Mouse (Mus musculus): ENCODE data around the gene Hist2h4. TPM values are rescaled to one million over a fixed set of nuclear protein-coding genes. Genes with fewer than 3 reads are reported as not detected.
"Not testable (repeated sequence)": the region's sequence is repeated elsewhere in the genome, so short reads cannot be mapped to it uniquely, and the experiment has no call there.

Hist2h4 gene
- 76.1 and 135 TPM in 2 replicates for total RNA-seq (2014; fragmentation: Nextera tagmentation)
- total RNA-seq (2017), result 49.9 and 105 TPM in 2 replicates

- peak; percentile 89 for ATAC-seq (replicated peaks; ENCODE audit: low FRiP score, low TSS enrichment, poor library complexity, severe bottlenecking)
These were observed at the start of gene Hist2h4 for GRCm38 (mm10) chr3:96262979-96263550. Gene Hist2h4, minus strand, starts transcription at chr3:96263311.

GRCm38 (mm10) chr3:96312341-96313098 is 49.4 kb upstream of the Hist2h4 start:
- no peak for ATAC-seq (replicated peaks; ENCODE audit: low FRiP score, low TSS enrichment, poor library complexity, severe bottlenecking)

GRCm38 (mm10) chr3:96309441-96309840 is 46.3 kb upstream of the Hist2h4 start:
- no peak for ATAC-seq (replicated peaks; ENCODE audit: low FRiP score, low TSS enrichment, poor library complexity, severe bottlenecking)

GRCm38 (mm10) chr3:96306506-96306905 is 43.4 kb upstream of the Hist2h4 start:
- ATAC-seq (replicated peaks; ENCODE audit: low FRiP score, low TSS enrichment, poor library complexity, severe bottlenecking), result no peak

GRCm38 (mm10) chr3:96302076-96302475 is 39.0 kb upstream of the Hist2h4 start:
- ATAC-seq (replicated peaks; ENCODE audit: low FRiP score, low TSS enrichment, poor library complexity, severe bottlenecking), result no peak

- ATAC-seq (replicated peaks; ENCODE audit: low FRiP score, low TSS enrichment, poor library complexity, severe bottlenecking), result no peak
These were observed 37.8 kb upstream of the Hist2h4 start for GRCm38 (mm10) chr3:96300706-96301529.

- ATAC-seq (replicated peaks; ENCODE audit: low FRiP score, low TSS enrichment, poor library complexity, severe bottlenecking), result no peak
These were observed 36.5 kb upstream of the Hist2h4 start for GRCm38 (mm10) chr3:96299562-96299961.

GRCm38 (mm10) chr3:96298360-96298759 is 35.2 kb upstream of the Hist2h4 start:
- ATAC-seq (replicated peaks; ENCODE audit: low FRiP score, low TSS enrichment, poor library complexity, severe bottlenecking), result no peak

- no peak for ATAC-seq (replicated peaks; ENCODE audit: low FRiP score, low TSS enrichment, poor library complexity, severe bottlenecking)
These were observed 30.7 kb upstream of the Hist2h4 start, which contains the start of gene Fcgr1 for GRCm38 (mm10) chr3:96293787-96294186. Gene Fcgr1, minus strand, starts transcription at chr3:96293969.

GRCm38 (mm10) chr3:96293368-96293767 is 30.3 kb upstream of the Hist2h4 start:
- ATAC-seq (replicated peaks; ENCODE audit: low FRiP score, low TSS enrichment, poor library complexity, severe bottlenecking), result no peak

GRCm38 (mm10) chr3:96292641-96293040 is 29.5 kb upstream of the Hist2h4 start:
- ATAC-seq (replicated peaks; ENCODE audit: low FRiP score, low TSS enrichment, poor library complexity, severe bottlenecking), result no peak

- ATAC-seq (replicated peaks; ENCODE audit: low FRiP score, low TSS enrichment, poor library complexity, severe bottlenecking), result not testable (repeated sequence)
These were observed 27.6 kb upstream of the Hist2h4 start for GRCm38 (mm10) chr3:96290727-96291126.

- ATAC-seq (replicated peaks; ENCODE audit: low FRiP score, low TSS enrichment, poor library complexity, severe bottlenecking), result no peak
These were observed 26.1 kb upstream of the Hist2h4 start for GRCm38 (mm10) chr3:96289201-96289600.

GRCm38 (mm10) chr3:96287334-96287733 is 24.2 kb upstream of the Hist2h4 start:
- not testable (repeated sequence) for ATAC-seq (replicated peaks; ENCODE audit: low FRiP score, low TSS enrichment, poor library complexity, severe bottlenecking)

- no peak for ATAC-seq (replicated peaks; ENCODE audit: low FRiP score, low TSS enrichment, poor library complexity, severe bottlenecking)
These were observed 21.3 kb upstream of the Hist2h4 start for GRCm38 (mm10) chr3:96284457-96284856.

- no peak for ATAC-seq (replicated peaks; ENCODE audit: low FRiP score, low TSS enrichment, poor library complexity, severe bottlenecking)
These were observed 17.5 kb upstream of the Hist2h4 start for GRCm38 (mm10) chr3:96280660-96281059.

GRCm38 (mm10) chr3:96277800-96278624 is 14.9 kb upstream of the Hist2h4 start:
- ATAC-seq (replicated peaks; ENCODE audit: low FRiP score, low TSS enrichment, poor library complexity, severe bottlenecking), result peak; percentile 93

- peak; percentile 62 for ATAC-seq (replicated peaks; ENCODE audit: low FRiP score, low TSS enrichment, poor library complexity, severe bottlenecking)
These were observed 14.3 kb upstream of the Hist2h4 start for GRCm38 (mm10) chr3:96277428-96277799.
